Mouse (Mus musculus): ENCODE results near the gene Lat2. TPM values are rescaled to one million over a fixed set of nuclear protein-coding genes. Genes with fewer than 3 reads are reported as not detected.
A peak's percentile ranks its signal among the peaks of the same experiment; 100 is the strongest.

Gene Lat2
- total RNA-seq, 2 experiments from 2014 or later = 1.8 to 3.9 TPM

- no peak for DNase-seq (ENCODE audit: low spot score in 2 of 2)
Measured at GRCm38 (mm10) chr5:134572508-134573214, 42.2 kb downstream of the Lat2 start.

- DNase-seq (ENCODE audit: low spot score in 2 of 2) = peak in 1 of 2 experiments; percentile 46
Measured at GRCm38 (mm10) chr5:134571730-134572507, 42.9 kb downstream of the Lat2 start.

DNA sequence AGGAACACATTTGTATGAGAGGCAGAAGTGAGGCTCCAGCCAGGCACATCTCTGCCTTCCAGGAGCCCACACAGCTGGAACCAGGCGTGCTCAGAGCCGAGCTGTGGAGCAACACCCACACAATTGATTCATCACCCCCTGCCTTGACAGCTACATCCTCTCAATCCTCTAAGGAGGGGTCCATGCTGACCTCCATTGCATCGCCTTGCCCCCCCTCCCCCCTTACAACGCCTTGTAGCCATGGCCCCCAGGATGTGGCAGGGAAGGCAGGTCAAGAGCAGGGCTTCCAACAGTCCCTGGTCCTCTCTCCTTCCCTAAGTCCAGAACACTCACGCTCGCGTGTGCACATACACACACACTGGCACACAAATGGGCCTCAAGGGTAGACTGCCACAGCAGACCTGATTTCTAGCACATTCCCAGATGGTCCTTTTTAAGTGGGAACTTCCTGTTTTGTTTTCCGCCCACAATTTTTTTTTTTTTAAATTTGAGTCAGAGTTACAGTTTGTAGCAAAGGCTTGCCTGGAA is 45.8 kb downstream of the Lat2 start:
- DNase-seq (ENCODE audit: low spot score in 2 of 2) = peak in 1 of 2 experiments; percentile 47

DNA sequence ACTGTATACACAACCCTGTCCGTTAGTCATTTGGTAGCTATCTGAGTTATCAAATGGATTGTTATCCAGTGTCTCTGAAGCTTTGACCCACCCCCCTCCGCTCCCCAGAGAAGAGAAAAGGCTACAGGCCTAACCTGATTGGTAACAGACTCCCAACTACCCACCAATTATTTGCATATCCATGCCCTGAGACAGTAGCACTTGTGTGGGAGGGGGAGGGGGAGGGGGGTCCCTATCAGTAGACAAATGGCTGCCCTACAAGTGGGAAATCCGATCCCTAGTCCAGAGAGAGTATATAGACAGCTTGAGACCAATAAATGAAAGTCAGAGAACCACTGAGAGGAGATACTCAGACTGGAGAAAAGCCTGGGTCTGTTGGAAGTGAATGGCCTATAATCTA is 46.8 kb downstream of the Lat2 start:
- DNase-seq (ENCODE audit: low spot score in 2 of 2) = no peak

DNA sequence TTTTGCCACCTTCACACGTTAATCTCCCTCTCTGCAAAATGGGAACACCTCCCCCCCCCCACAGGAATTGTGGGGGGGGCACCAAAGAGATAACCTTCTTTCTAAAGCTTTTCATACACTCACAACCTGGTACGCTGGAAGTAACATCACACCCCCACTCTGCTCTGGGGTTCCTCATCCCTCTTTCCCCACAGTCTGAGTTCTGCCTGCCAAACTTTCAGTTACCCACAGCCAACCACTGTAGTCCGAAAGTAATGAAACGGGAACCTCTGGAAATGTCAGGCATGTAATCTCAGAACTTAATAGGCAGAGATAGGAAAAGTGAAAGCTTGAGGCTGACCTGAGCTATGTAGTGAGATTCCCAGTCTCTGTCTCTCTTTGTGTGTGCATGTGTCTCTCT is 47.4 kb downstream of the Lat2 start:
- DNase-seq (ENCODE audit: low spot score in 2 of 2) = no peak

DNA sequence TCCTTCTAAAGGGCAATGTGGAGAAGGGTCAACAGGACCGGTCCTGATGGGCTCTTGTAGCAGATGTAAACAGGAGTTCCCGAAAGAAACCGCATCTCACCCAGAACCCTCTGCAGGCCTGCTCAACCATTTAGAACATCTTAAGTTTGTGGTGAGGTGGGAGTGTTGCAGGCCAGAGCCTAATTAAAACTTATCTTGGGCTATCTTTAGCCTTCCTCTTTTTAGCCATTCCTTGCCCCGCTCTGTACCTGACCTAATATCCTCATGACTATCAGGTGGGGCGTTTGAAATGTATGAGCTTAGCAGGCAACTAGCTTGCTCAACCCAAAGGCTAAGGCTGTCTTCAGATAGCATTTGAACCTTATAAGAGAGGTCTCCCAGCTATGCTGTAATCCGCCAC is 49.1 kb downstream of the Lat2 start:
- DNase-seq (ENCODE audit: low spot score in 2 of 2) = no peak

DNA sequence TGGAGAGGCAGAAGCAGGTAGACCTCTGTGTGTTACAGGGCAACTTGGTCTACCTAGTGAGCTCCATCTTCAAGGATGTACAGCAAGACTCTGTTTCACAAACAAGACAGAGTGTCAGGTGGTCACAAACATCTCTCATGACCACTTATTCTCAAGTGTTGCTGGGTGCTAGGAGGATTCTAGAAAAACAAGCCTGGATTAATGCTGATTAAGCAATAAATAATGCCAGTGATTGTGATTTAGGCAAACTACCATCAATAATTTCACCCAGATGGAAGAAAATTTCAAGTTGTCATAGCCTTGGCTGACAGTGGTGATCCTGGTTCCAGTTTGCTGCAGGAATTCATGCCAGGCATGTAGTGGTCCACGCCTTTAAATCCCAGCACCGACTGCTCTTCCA is 50.6 kb downstream of the Lat2 start:
- no peak for DNase-seq (ENCODE audit: low spot score in 2 of 2)

DNA sequence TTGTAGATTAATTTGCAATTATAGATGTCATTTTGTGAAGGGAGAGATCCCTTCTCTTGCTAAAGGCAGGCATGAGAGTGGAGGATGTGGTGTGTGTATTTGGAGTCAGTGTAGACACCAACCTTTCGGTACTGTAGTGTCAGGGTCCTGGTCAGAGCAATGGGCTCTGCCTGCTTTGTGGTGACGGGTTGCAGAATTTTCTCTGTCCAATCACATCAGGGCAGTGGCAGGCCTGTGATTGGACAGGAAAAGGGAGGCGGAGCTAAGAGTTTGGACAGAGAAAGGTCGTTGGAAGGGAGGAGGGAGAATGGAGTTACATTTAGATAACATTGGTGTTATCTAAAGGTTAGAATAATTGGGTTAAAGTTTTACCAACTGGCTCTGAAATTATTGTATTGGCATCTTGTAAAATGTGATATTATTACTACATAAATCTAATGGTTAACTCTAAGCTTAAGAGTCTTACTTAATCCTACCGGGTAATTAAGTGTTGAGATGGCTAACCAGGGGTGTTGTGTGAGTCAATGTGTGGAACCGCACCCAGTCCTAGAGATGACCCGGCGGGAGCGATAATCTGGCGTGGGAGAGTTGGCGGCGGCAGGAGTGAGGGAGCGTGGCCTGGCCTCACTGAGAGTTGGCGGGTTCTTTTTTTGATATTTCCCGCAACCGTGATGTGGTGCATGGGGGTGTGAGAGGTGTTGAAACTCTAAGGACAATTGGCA is 54.2 kb downstream of the Lat2 start:
- no peak for DNase-seq (ENCODE audit: low spot score in 2 of 2)

- DNase-seq (ENCODE audit: low spot score in 2 of 2) = no peak
Measured at GRCm38 (mm10) chr5:134560071-134560449, 54.8 kb downstream of the Lat2 start, which contains the start of gene Syna. TSS of gene Syna (minus strand) at chr5:134560171.

GRCm38 (mm10) chr5:134555463-134556164 is 59.2 kb downstream of the Lat2 start:
- peak; percentile 75 to 78 for DNase-seq (ENCODE audit: low spot score in 2 of 2)

DNA sequence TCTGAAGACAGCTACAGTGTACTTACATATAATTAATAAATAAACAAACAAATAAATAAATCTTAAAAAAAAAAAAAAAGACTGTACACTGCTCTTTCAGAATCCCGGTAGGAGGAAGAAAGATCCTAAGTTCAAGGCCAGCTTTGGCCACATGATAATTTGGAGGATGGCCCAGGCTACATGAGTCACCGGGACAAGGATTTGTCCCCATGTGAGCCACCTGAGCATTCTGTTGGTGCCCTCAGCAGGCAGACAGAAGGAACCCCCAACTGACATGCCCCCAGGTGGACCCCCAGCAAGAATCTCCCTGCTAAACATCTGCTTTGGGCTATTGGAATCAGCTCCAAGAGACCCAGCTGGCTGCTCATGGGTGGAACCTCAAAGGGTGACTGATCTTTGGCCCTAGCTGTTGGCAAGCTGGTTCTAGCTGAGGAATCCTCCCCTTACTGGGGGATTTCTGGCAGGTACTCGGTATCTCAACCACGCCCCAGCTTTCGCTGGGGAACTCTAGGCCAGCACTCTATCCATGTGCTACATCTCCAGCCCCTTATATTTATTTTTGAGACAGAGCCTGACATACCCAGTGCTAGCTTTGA is 60.8 kb downstream of the Lat2 start:
- no peak for DNase-seq (ENCODE audit: low spot score in 2 of 2)

GRCm38 (mm10) chr5:134552110-134552972 is 62.5 kb downstream of the Lat2 start, which contains the start of gene Clip2:
TSS of gene Clip2 (minus strand) at chr5:134552434.
- DNase-seq (ENCODE audit: low spot score in 2 of 2) = peak; percentile 97 to 99

DNA sequence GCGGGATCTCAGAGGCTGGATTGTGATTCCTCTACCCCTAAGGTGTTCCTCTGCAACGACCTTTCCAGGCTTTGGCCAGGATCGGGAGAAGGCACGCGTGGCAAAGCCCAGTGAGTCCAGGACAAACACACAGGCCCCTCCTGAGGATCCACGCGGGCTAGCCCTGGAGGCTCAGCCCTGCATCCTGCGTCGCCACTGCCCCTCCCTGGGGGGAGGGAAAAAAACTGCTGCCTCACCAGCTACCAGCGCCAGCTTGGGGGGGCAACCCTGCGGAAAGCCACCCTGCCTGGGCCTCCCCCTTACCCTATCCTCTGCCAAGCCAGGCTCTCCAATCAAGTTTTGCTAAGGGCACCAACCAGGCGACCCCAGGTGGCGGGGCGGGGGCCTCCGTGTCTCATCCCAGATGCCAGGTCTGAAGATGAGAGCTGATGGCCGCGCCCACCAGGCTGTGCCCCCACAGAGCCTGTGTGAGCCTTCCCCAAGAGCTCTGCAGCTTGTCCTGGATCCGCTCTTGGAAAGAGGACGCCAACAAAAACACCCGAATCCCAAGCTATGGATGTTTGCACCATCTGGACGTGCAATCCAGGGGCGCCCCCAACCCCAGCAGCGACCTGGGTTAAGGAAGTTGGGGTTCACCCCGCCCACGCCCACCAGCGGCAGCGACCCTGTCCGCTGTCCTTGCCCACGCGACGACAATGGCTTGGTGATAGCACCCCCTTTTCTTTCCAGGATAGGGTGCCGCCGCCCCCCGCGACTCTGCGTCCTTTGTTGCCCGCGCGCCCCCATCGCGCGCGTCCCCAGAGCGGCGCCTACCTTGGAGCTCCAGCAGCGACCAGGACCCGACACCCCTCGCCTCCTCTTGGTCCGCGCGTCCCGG is 63.4 kb downstream of the Lat2 start:
- DNase-seq (ENCODE audit: low spot score in 2 of 2) = peak; percentile 48 to 63

DNA sequence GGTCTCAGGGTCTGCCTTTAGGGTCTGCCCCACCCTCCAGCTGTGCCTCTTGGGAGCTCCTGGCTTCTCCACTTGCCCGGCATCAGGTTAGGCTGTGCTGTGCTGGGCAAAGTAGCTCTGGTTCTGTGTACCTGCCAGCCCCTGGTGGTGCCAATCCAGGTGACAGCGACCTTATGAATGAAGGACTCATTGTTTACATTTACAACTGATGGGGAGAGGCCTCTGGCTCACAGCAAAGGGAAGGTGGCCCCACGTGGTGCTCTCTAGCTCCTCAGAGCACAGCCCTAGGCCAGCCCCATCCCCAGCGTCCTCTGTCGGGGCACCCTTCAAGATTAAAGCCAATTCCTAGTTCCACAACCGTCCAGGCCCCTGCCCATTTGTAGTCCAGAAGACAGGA is 64.0 kb downstream of the Lat2 start:
- DNase-seq (ENCODE audit: low spot score in 2 of 2) = no peak
